Mouse (Mus musculus): ENCODE measurements around the gene Actb. TPM values are rescaled to one million over a fixed set of nuclear protein-coding genes. Genes with fewer than 3 reads are reported as not detected.

Actb gene
- polyA plus RNA-seq, 1 experiment, result 5,124 TPM

- no peak for TF ChIP-seq POLR2A (IDR thresholded peaks at IDR 0.05; ENCODE audit: borderline replicate concordance, extremely low read depth, insufficient read depth, insufficient read length, poor library complexity, severe bottlenecking)
- no peak for TF ChIP-seq CTCF (IDR thresholded peaks at IDR 0.05; ENCODE audit: borderline replicate concordance, extremely low read depth, insufficient read depth, insufficient read length)
Measured at GRCm38 (mm10) chr5:142907048-142907802, 671 bp upstream of the Actb start.

GRCm38 (mm10) chr5:142905725-142906531 lies 626 bp downstream of the Actb start:
- TF ChIP-seq CTCF (IDR thresholded peaks at IDR 0.05; ENCODE audit: borderline replicate concordance, extremely low read depth, insufficient read depth, insufficient read length), result peak; percentile 87
- TF ChIP-seq POLR2A (IDR thresholded peaks at IDR 0.05; ENCODE audit: borderline replicate concordance, extremely low read depth, insufficient read depth, insufficient read length, poor library complexity, severe bottlenecking), result peak; percentile 43; the same call in 1 of the 2 replicates
- peak; percentile 99 for DNase-seq (ENCODE audit: low read depth)

More at GRCm38 (mm10) chr5:142907048-142907802, 671 bp upstream of the Actb start:
- peak; percentile 93 for DNase-seq (ENCODE audit: low read depth)

- no peak for DNase-seq (ENCODE audit: low read depth)
- no peak for TF ChIP-seq POLR2A (IDR thresholded peaks at IDR 0.05; ENCODE audit: borderline replicate concordance, extremely low read depth, insufficient read depth, insufficient read length, poor library complexity, severe bottlenecking)
- TF ChIP-seq CTCF (IDR thresholded peaks at IDR 0.05; ENCODE audit: borderline replicate concordance, extremely low read depth, insufficient read depth, insufficient read length), result no peak
Measured at GRCm38 (mm10) chr5:142905038-142905695, 1.4 kb downstream of the Actb start.

- TF ChIP-seq CTCF (IDR thresholded peaks at IDR 0.05; ENCODE audit: borderline replicate concordance, extremely low read depth, insufficient read depth, insufficient read length) (no peak), POLR2A (IDR thresholded peaks at IDR 0.05; ENCODE audit: borderline replicate concordance, extremely low read depth, insufficient read depth, insufficient read length, poor library complexity, severe bottlenecking) (no peak)
- no peak for DNase-seq (ENCODE audit: low read depth)
Measured at GRCm38 (mm10) chr5:142904208-142905037, 2.1 kb downstream of the Actb start.

GRCm38 (mm10) chr5:142903470-142904207 lies 2.9 kb downstream of the Actb start:
- TF ChIP-seq POLR2A (IDR thresholded peaks at IDR 0.05; ENCODE audit: borderline replicate concordance, extremely low read depth, insufficient read depth, insufficient read length, poor library complexity, severe bottlenecking) (no peak), CTCF (IDR thresholded peaks at IDR 0.05; ENCODE audit: borderline replicate concordance, extremely low read depth, insufficient read depth, insufficient read length) (no peak)
- no peak for DNase-seq (ENCODE audit: low read depth)

- no peak for DNase-seq (ENCODE audit: low read depth)
- no peak for TF ChIP-seq CTCF (IDR thresholded peaks at IDR 0.05; ENCODE audit: borderline replicate concordance, extremely low read depth, insufficient read depth, insufficient read length)
- TF ChIP-seq POLR2A (IDR thresholded peaks at IDR 0.05; ENCODE audit: borderline replicate concordance, extremely low read depth, insufficient read depth, insufficient read length, poor library complexity, severe bottlenecking), result no peak
Measured at GRCm38 (mm10) chr5:142902506-142903314, 3.8 kb downstream of the Actb start.

GRCm38 (mm10) chr5:142901846-142902505 lies 4.6 kb downstream of the Actb start:
- 0 out of 2 replicates have a peak, but pooled peaks have one; percentile 6 for TF ChIP-seq POLR2A (IDR thresholded peaks at IDR 0.05; ENCODE audit: borderline replicate concordance, extremely low read depth, insufficient read depth, insufficient read length, poor library complexity, severe bottlenecking)
- TF ChIP-seq CTCF (IDR thresholded peaks at IDR 0.05; ENCODE audit: borderline replicate concordance, extremely low read depth, insufficient read depth, insufficient read length), result no peak
- no peak for DNase-seq (ENCODE audit: low read depth)

GRCm38 (mm10) chr5:142901355-142901802 lies 5.2 kb downstream of the Actb start:
- no peak for DNase-seq (ENCODE audit: low read depth)

GRCm38 (mm10) chr5:142900651-142901050 lies 5.9 kb downstream of the Actb start:
- no peak for DNase-seq (ENCODE audit: low read depth)
- TF ChIP-seq CTCF (IDR thresholded peaks at IDR 0.05; ENCODE audit: borderline replicate concordance, extremely low read depth, insufficient read depth, insufficient read length) (no peak), POLR2A (IDR thresholded peaks at IDR 0.05; ENCODE audit: borderline replicate concordance, extremely low read depth, insufficient read depth, insufficient read length, poor library complexity, severe bottlenecking) (no peak)

More at GRCm38 (mm10) chr5:142901355-142901802, 5.2 kb downstream of the Actb start:
- TF ChIP-seq CTCF (IDR thresholded peaks at IDR 0.05; ENCODE audit: borderline replicate concordance, extremely low read depth, insufficient read depth, insufficient read length) (no peak), POLR2A (IDR thresholded peaks at IDR 0.05; ENCODE audit: borderline replicate concordance, extremely low read depth, insufficient read depth, insufficient read length, poor library complexity, severe bottlenecking) (no peak)
